Mouse (Mus musculus) C2C12 (cell line): Measurements from ENCODE around the gene Isyna1. TPM values are rescaled to one million over a fixed set of nuclear protein-coding genes. Genes with fewer than 3 reads are reported as not detected.

Experiments used
- H3K27me3 ChIP-seq: one replicate; pipeline ENCODE4 v1.6.1; 2011; ENCODE audit not compliant: control insufficient read depth, insufficient read depth, insufficient read length
- H3K36me3 ChIP-seq: one replicate; pipeline ENCODE4 v1.6.1; 2011; ENCODE audit not compliant: control insufficient read depth, insufficient read depth
- H3K4me3 ChIP-seq: one replicate; pipeline ENCODE4 v1.5.1; 2011; ENCODE audit warnings: mild to moderate bottlenecking, control low read depth; ENCODE audit not compliant: poor library complexity, insufficient read depth, severe bottlenecking
- H3K79me2 ChIP-seq: one replicate; pipeline ENCODE4 v1.6.1; 2011; ENCODE audit not compliant: control insufficient read depth, insufficient read depth
- H3K79me3 ChIP-seq: one replicate; pipeline ENCODE4 v1.6.1; 2011; ENCODE audit warnings: low read depth, control low read depth
- H3ac ChIP-seq: one replicate; pipeline ENCODE3; 2011; ENCODE audit warnings: low read depth; ENCODE audit not compliant: control insufficient read depth, insufficient read length
- CEBPB ChIP-seq: IDR thresholded peaks from one replicate; pipeline ENCODE4 v1.6.1; 2011; ENCODE audit warnings: low read depth, mild to moderate bottlenecking, control low read depth, moderate library complexity
- CTCF ChIP-seq: IDR thresholded peaks from one replicate; pipeline ENCODE4 v1.5.1; 2011; ENCODE audit not compliant: control insufficient read depth, insufficient read depth, insufficient read length
- FOSL1 ChIP-seq: IDR thresholded peaks from one replicate; pipeline ENCODE4 v1.8.0; 2011; ENCODE audit warnings: mild to moderate bottlenecking, low read length; ENCODE audit not compliant: poor library complexity, insufficient read depth, severe bottlenecking
- MAX ChIP-seq: IDR thresholded peaks from one replicate; pipeline ENCODE4 v1.6.1; 2011; ENCODE audit warnings: mild to moderate bottlenecking, control low read depth
- MYOD1 ChIP-seq: IDR thresholded peaks from one replicate; pipeline ENCODE4 v1.6.1; 2011; ENCODE audit warnings: low read depth; ENCODE audit not compliant: control insufficient read depth, insufficient read length
- MYOG ChIP-seq: IDR thresholded peaks from one replicate; pipeline ENCODE4 v1.6.1; 2011; ENCODE audit not compliant: control insufficient read depth, insufficient read length; ENCODE audit errors: extremely low read depth
- USF1 ChIP-seq: IDR thresholded peaks from one replicate; pipeline ENCODE4 v1.6.1; 2011; ENCODE audit warnings: low read depth, mild to moderate bottlenecking, control low read depth, moderate library complexity
- polyA plus RNA-seq: library from polyadenylated mRNA; unstranded; fragments of >200 nt; fragmentation: generic; extraction: Trizol; gene quantifications from one replicate; pipeline ENCODE4 v1.2.1, GENCODE M21; 2012; ENCODE audit warnings: missing spikeins

Gene Isyna1
- polyA plus RNA-seq, 1 experiment, result 78.6 TPM

- no peaks in the 10 kb centered on the region for H3K27me3 ChIP-seq
- no peak overlapping the region for H3ac ChIP-seq
- no peak overlapping the region for H3K4me3 ChIP-seq
- H3K36me3 ChIP-seq, result peaks cover 46% of the 10 kb centered on the region
- H3K79me3 ChIP-seq, result peaks cover 5% of the 10 kb centered on the region
- TF ChIP-seq FOSL1 (no peak), MAX (no peak), CEBPB (no peak), MYOG (no peak), USF1 (no peak), MYOD1 (no peak), CTCF (no peak)
- no peaks in the 10 kb centered on the region for H3K79me2 ChIP-seq
These were observed 4.5 kb downstream of the Isyna1 start for GRCm38 (mm10) chr8:70598722-70599121.

- H3K27me3 ChIP-seq, result no peaks in the 10 kb centered on the region
- H3K36me3 ChIP-seq, result peaks cover 46% of the 10 kb centered on the region
- TF ChIP-seq CTCF (no peak), MYOG (no peak)
- H3ac ChIP-seq, result no peak overlapping the region
- peaks cover 9% of the 10 kb centered on the region for H3K79me2 ChIP-seq
- H3K4me3 ChIP-seq, result no peak overlapping the region
- H3K79me3 ChIP-seq, result peaks cover 5% of the 10 kb centered on the region
These were observed 5.5 kb downstream of the Isyna1 start for GRCm38 (mm10) chr8:70599507-70600290.

GRCm38 (mm10) chr8:70600473-70601270 lies 6.5 kb downstream of the Isyna1 start:
- H3K4me3 ChIP-seq, result no peak overlapping the region
- H3K79me3 ChIP-seq, result peaks cover 5% of the 10 kb centered on the region
- peaks cover 39% of the 10 kb centered on the region for H3K36me3 ChIP-seq
- no peak overlapping the region for H3ac ChIP-seq
- H3K79me2 ChIP-seq, result peaks cover 19% of the 10 kb centered on the region
- TF ChIP-seq USF1, result no peak
- no peak for TF ChIP-seq MYOG
- no peak for TF ChIP-seq MYOD1
- TF ChIP-seq FOSL1, result no peak
- no peak for TF ChIP-seq CEBPB
- no peak for TF ChIP-seq CTCF
- TF ChIP-seq MAX, result no peak
- H3K27me3 ChIP-seq, result no peaks in the 10 kb centered on the region

- no peak overlapping the region for H3ac ChIP-seq
- H3K36me3 ChIP-seq, result peaks cover 34% of the 10 kb centered on the region
- no peak overlapping the region for H3K4me3 ChIP-seq
- no peak for TF ChIP-seq MAX
- TF ChIP-seq USF1, result no peak
- no peak for TF ChIP-seq MYOG
- TF ChIP-seq FOSL1, result no peak
- no peak for TF ChIP-seq MYOD1
- TF ChIP-seq CTCF, result no peak
- TF ChIP-seq CEBPB, result no peak
- no peaks in the 10 kb centered on the region for H3K27me3 ChIP-seq
- H3K79me3 ChIP-seq, result peaks cover 8% of the 10 kb centered on the region
- H3K79me2 ChIP-seq, result peaks cover 24% of the 10 kb centered on the region
These were observed 7.1 kb downstream of the Isyna1 start for GRCm38 (mm10) chr8:70601271-70601649.

- Histone ChIP-seq H3K36me3 (peaks cover 24% of the 10 kb centered on the region), H3K79me3 (peaks cover 15% of the 10 kb centered on the region), H3K4me3 (no peak overlapping the region), H3ac (no peak overlapping the region), H3K27me3 (no peaks in the 10 kb centered on the region), H3K79me2 (peaks cover 35% of the 10 kb centered on the region)
- no peak for TF ChIP-seq MYOG
- TF ChIP-seq USF1, result no peak
- TF ChIP-seq CEBPB, result no peak
- TF ChIP-seq CTCF, result no peak
- no peak for TF ChIP-seq MAX
- TF ChIP-seq MYOD1, result no peak
- no peak for TF ChIP-seq FOSL1
These were observed 8.1 kb downstream of the Isyna1 start for GRCm38 (mm10) chr8:70602139-70602811.
